Mouse (Mus musculus): ENCODE measurements at regions not wholly inside any gene's neighbourhood (a gene's known extent, or its start where the extent isn't known, plus 50 kb on each side); places are given as distances from the start of the nearest gene placed in this dataset.

DNA sequence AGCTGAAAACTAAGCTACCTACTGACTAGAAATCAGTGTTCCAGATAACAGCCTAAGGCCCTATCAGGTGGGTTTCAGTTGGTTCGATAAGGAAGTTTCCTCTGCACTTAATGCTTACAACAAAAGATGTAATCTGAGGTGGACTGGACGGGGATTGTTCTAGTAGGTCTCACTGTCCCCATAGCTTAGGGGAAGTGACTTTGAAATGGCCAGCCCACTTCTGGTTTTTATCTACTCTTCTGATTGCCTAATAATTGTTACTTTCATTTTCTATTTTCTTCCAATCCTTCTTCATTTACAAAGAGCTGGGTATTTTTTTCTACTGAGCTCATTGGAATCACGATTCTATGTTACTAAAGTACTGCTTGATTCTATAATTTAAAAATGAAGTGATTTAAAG lies 59.3 kb upstream of the Lpar1 start:
- Histone ChIP-seq H3K4me3 (ENCODE audit: low read depth, low read length) (no peak overlapping the region), H3K36me3 (ENCODE audit: control insufficient read depth, insufficient read depth, low read length) (no peaks in the 10 kb centered on the region), H3K9me3 (ENCODE audit: control insufficient read depth, low read length) (no peaks in the 10 kb centered on the region), H3K27me3 (ENCODE audit: control insufficient read depth, insufficient read depth, low read length) (no peaks in the 10 kb centered on the region), H3K4me2 (replicated peaks; ENCODE audit: low read depth) (no peak overlapping the region), H3K27ac (replicated peaks) (no peak overlapping the region), H3K9ac (ENCODE audit: low read length) (no peak overlapping the region), H3K4me1 (replicated peaks; ENCODE audit: control insufficient read depth, insufficient read depth) (no peaks in the 10 kb centered on the region)
- WGBS, result 59% methylated on average over 3 of the region's 3 CpGs
- TF ChIP-seq CTCF (IDR thresholded peaks at IDR 0.05; ENCODE audit: low read depth), result no peak
- TF ChIP-seq EP300 (optimal IDR thresholded peaks at IDR 0.05), result no peak
- ATAC-seq (ENCODE audit: low FRiP score, low TSS enrichment), result no peak
- DNase-seq (ENCODE audit: low spot score), result no peak

DNA sequence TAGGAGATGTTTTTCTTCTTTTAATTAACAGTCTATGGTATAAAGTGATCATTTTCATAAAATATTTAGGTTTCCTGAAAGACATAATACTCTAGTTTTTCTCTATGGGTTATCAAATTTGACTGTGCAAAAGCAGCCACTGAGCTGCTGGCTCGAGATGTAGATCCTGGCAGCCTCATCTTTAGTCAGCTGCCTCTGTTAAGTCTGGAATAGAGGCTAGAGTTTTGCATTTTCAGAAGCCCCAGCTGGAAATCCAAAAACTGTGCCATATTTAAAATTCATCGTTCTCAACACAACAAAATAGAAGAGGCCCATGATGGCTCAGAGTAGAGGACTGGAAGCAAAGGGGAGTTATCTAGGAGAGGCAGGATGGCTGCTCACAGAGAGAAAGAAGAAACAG lies 53.8 kb upstream of the Lpar1 start:
- no peak overlapping the region for H3K4me2 ChIP-seq (replicated peaks; ENCODE audit: low read depth)
- no peak for TF ChIP-seq EP300 (optimal IDR thresholded peaks at IDR 0.05)
- no peak for TF ChIP-seq CTCF (IDR thresholded peaks at IDR 0.05; ENCODE audit: low read depth)
- H3K36me3 ChIP-seq (ENCODE audit: control insufficient read depth, insufficient read depth, low read length), result no peaks in the 10 kb centered on the region
- 87% methylated on average over 2 of the region's 2 CpGs for WGBS
- no peak overlapping the region for H3K4me3 ChIP-seq (ENCODE audit: low read depth, low read length)
- no peak for ATAC-seq (ENCODE audit: low FRiP score, low TSS enrichment)
- H3K9ac ChIP-seq (ENCODE audit: low read length), result no peak overlapping the region
- no peaks in the 10 kb centered on the region for H3K9me3 ChIP-seq (ENCODE audit: control insufficient read depth, low read length)
- no peak overlapping the region for H3K27ac ChIP-seq (replicated peaks)
- H3K4me1 ChIP-seq (replicated peaks; ENCODE audit: control insufficient read depth, insufficient read depth), result no peaks in the 10 kb centered on the region
- DNase-seq (ENCODE audit: low spot score), result no peak
- H3K27me3 ChIP-seq (ENCODE audit: control insufficient read depth, insufficient read depth, low read length), result no peaks in the 10 kb centered on the region

DNA sequence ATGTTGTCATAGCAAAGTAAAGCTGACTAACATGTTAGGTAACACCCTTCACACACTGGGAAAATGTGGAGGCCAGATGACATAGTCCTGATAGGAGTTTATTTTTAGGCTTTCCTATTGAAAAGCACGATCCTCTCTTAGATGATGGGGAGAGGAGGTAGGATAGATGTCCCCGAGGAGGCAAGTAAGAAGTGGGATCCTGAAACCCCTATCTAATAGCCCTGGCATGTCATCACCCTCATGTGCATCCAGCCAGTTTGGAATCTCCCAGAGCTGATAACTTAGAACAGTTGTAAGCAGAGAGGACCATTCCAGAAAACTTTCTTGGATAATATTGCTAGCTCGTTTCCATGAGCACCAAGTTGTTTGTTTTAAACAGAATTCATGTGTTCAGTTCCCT lies 52.2 kb upstream of the Lpar1 start:
- Histone ChIP-seq H3K9me3 (ENCODE audit: control insufficient read depth, low read length) (no peaks in the 10 kb centered on the region), H3K9ac (ENCODE audit: low read length) (no peak overlapping the region), H3K4me1 (replicated peaks; ENCODE audit: control insufficient read depth, insufficient read depth) (no peaks in the 10 kb centered on the region), H3K27me3 (ENCODE audit: control insufficient read depth, insufficient read depth, low read length) (no peaks in the 10 kb centered on the region), H3K4me2 (replicated peaks; ENCODE audit: low read depth) (no peak overlapping the region), H3K36me3 (ENCODE audit: control insufficient read depth, insufficient read depth, low read length) (no peaks in the 10 kb centered on the region), H3K4me3 (ENCODE audit: low read depth, low read length) (no peak overlapping the region), H3K27ac (replicated peaks) (no peak overlapping the region)
- DNase-seq (ENCODE audit: low spot score) (no peak), ATAC-seq (ENCODE audit: low FRiP score, low TSS enrichment) (no peak)
- no peak for TF ChIP-seq CTCF (IDR thresholded peaks at IDR 0.05; ENCODE audit: low read depth)
- TF ChIP-seq EP300 (optimal IDR thresholded peaks at IDR 0.05), result no peak
- WGBS, result 75% methylated on average over 3 of the region's 3 CpGs

All from stomach, postnatal 0 days (tissue).